Mouse (Mus musculus): ENCODE results near the gene Gm4846.
"Not testable (repeated sequence)": the region's sequence is repeated elsewhere in the genome, so short reads cannot be mapped to it uniquely, and the experiment has no call there.

Gene Gm4846

GRCm38 (mm10) chr1:166497488-166497887 lies at the start of gene Gm4846:
TSS of gene Gm4846 (minus strand) at chr1:166497588.
- not testable (repeated sequence) for DNase-seq (ENCODE audit: low read depth, low spot score)

GRCm38 (mm10) chr1:166531521-166531920 lies 34.1 kb upstream of the Gm4846 start:
- not testable (repeated sequence) for DNase-seq (ENCODE audit: low read depth, low spot score)

GRCm38 (mm10) chr1:166524709-166525108 lies 27.3 kb upstream of the Gm4846 start:
- DNase-seq (ENCODE audit: low read depth, low spot score) = not testable (repeated sequence)

GRCm38 (mm10) chr1:166519626-166520025 lies 22.2 kb upstream of the Gm4846 start:
- not testable (repeated sequence) for DNase-seq (ENCODE audit: low read depth, low spot score)

- no peak for DNase-seq (ENCODE audit: low read depth, low spot score)
Observed at GRCm38 (mm10) chr1:166516556-166516955, 19.2 kb upstream of the Gm4846 start.

- not testable (repeated sequence) for DNase-seq (ENCODE audit: low read depth, low spot score)
Observed at GRCm38 (mm10) chr1:166504206-166504605, 6.8 kb upstream of the Gm4846 start.

- DNase-seq (ENCODE audit: low read depth, low spot score) = no peak
Observed at GRCm38 (mm10) chr1:166479503-166479902, 17.9 kb downstream of the Gm4846 start.

- DNase-seq (ENCODE audit: low read depth, low spot score) = no peak
Observed at GRCm38 (mm10) chr1:166467172-166467571, 30.2 kb downstream of the Gm4846 start.

GRCm38 (mm10) chr1:166462544-166462943 lies 34.8 kb downstream of the Gm4846 start:
- no peak for DNase-seq (ENCODE audit: low read depth, low spot score)

- DNase-seq (ENCODE audit: low read depth, low spot score) = no peak
Observed at GRCm38 (mm10) chr1:166441992-166442391, 55.4 kb downstream of the Gm4846 start.

GRCm38 (mm10) chr1:166439426-166439825 lies 58.0 kb downstream of the Gm4846 start:
- no peak for DNase-seq (ENCODE audit: low read depth, low spot score)
